20 mouse cellular contexts compared by ENCODE assay signal in genomic region chr17:47145590-47145989, GRCm38 (mm10).
A peak's percentile ranks its signal among the peaks of the same experiment; 100 is the strongest.
DNase-seq lines count a peak whose midpoint lies in the region; ATAC-seq and TF ChIP-seq lines count a peak whose summit lies in the region.
"Had no signal": no experiment of that assay in that cellular context is flagged by ENCODE, and none has a peak within 500 bp of the region (broad histone marks: within the 10 kb centered on the region; RNA-seq: fewer than 3 reads in every experiment).

No protein-coding gene starts in this region.

- H3K9ac ChIP-seq in forebrain, embryonic 11.5 days (ENCODE audit: low read length): no peak overlapping the region
- H3K9ac ChIP-seq in lung, embryonic 15.5 days: no peak overlapping the region
- H3K9ac ChIP-seq: forebrain, embryonic 15.5 days had no signal

- H3K4me1 ChIP-seq in forebrain, embryonic 11.5 days (replicated peaks; ENCODE audit: control insufficient read depth, insufficient read depth, low read length): peaks cover 9% of the 10 kb centered on the region; the same call in 1 of the 2 replicates
- peaks cover 58% of the 10 kb centered on the region for H3K4me1 ChIP-seq in forebrain, embryonic 10.5 days
- peaks cover 62% of the 10 kb centered on the region for H3K4me1 ChIP-seq in lung, embryonic 15.5 days
- H3K4me1 ChIP-seq in E14TG2a.4 (replicated peaks; ENCODE audit: low read depth, low read length): peaks cover 85% of the 10 kb centered on the region
- H3K4me1 ChIP-seq in olfactory bulb, adult 2 months (ENCODE audit: control insufficient read depth, insufficient read depth, low read length): peaks cover 29% of the 10 kb centered on the region

- no peak overlapping the region for H3K4me2 ChIP-seq in forebrain, embryonic 11.5 days (ENCODE audit: low read depth, low read length, severe bottlenecking)
- peak overlapping the region; percentile 83; the same call in 1 of the 2 replicates for H3K4me2 ChIP-seq in lung, embryonic 15.5 days
- H3K4me2 ChIP-seq: hindbrain, embryonic 12.5 days had no signal

- no peaks in the 10 kb centered on the region for H3K36me3 ChIP-seq in forebrain, embryonic 11.5 days (ENCODE audit: control insufficient read depth, insufficient read depth, low read length)
- H3K36me3 ChIP-seq in forebrain, embryonic 10.5 days (replicated peaks): peaks cover 31% of the 10 kb centered on the region
- H3K36me3 ChIP-seq in lung, embryonic 15.5 days: no peaks in the 10 kb centered on the region
- no peaks in the 10 kb centered on the region for H3K36me3 ChIP-seq in E14TG2a.4 (ENCODE audit: insufficient read depth, low read length)
- H3K36me3 ChIP-seq: forebrain, embryonic 15.5 days; hindbrain, embryonic 12.5 days had no signal

- H3K27ac ChIP-seq in forebrain, embryonic 11.5 days (ENCODE audit: low read depth, low read length): no peak overlapping the region
- H3K27ac ChIP-seq in forebrain, embryonic 10.5 days: no peak overlapping the region
- peak overlapping the region; percentile 59 for H3K27ac ChIP-seq in lung, embryonic 15.5 days
- 0 out of 2 replicates have a peak overlapping the region, but pooled peaks have one; percentile 33 for H3K27ac ChIP-seq in olfactory bulb, adult 2 months (ENCODE audit: insufficient read depth, low read depth, low read length)
- H3K27ac ChIP-seq: embryonic facial prominence, embryonic 10.5 days; heart, embryonic 10.5 days; hindbrain, embryonic 12.5 days had no signal

- TF ChIP-seq CTCF in E14TG2a.4 (conservative IDR thresholded peaks at IDR 0.05; ENCODE audit: low read length): no peak
- no peak for TF ChIP-seq CTCF in olfactory bulb, adult 2 months (IDR thresholded peaks at IDR 0.05; ENCODE audit: insufficient read depth, low read depth, low read length)

- peak; percentile 31 for DNase-seq in forebrain, embryonic 11.5 days (ENCODE audit: low spot score)
- DNase-seq in forebrain, embryonic 10.5 days (ENCODE audit: extremely low spot score, low spot score): no peak
- no peak for DNase-seq in lung, postnatal 10 days
- DNase-seq in ovary, postnatal 10 days (ENCODE audit: low spot score): no peak
- DNase-seq: adrenal gland, postnatal 25 days; B cell, adult 2 months; cerebellum, adult 18-20 months; cerebellum, postnatal 10 days; gastrocnemius, postnatal 10 days; heart, adult 18-20 months; heart, postnatal 10 days; heart, postnatal 4 days had no signal

- no peak for ATAC-seq in forebrain, embryonic 11.5 days (replicated peaks; ENCODE audit: low FRiP score)
- no peak for ATAC-seq in lung, embryonic 15.5 days (ENCODE audit: borderline replicate concordance, extremely low read depth, low FRiP score, low TSS enrichment)
- ATAC-seq: CD4-positive, CD25-positive, alpha-beta regulatory T cell, adult 4 months; forebrain, embryonic 15.5 days had no signal

- H3K9me3 ChIP-seq in forebrain, embryonic 11.5 days (ENCODE audit: control insufficient read depth, low read length): no peaks in the 10 kb centered on the region
- no peaks in the 10 kb centered on the region for H3K9me3 ChIP-seq in forebrain, embryonic 10.5 days
- no peaks in the 10 kb centered on the region for H3K9me3 ChIP-seq in lung, embryonic 15.5 days
- H3K9me3 ChIP-seq in E14TG2a.4 (ENCODE audit: low read length): no peaks in the 10 kb centered on the region
- H3K9me3 ChIP-seq: embryonic facial prominence, embryonic 10.5 days; forebrain, embryonic 15.5 days; heart, embryonic 10.5 days; hindbrain, embryonic 12.5 days had no signal

- TF ChIP-seq POLR2A in olfactory bulb, adult 2 months (IDR thresholded peaks at IDR 0.05; ENCODE audit: insufficient read depth, low read depth, low read length): no peak

- 98% methylated on average over 16 of the region's 16 CpGs for WGBS in forebrain, embryonic 11.5 days
- 96% methylated on average over 16 of the region's 16 CpGs for WGBS in forebrain, embryonic 10.5 days
- 97% methylated on average over 16 of the region's 16 CpGs for WGBS in lung, embryonic 15.5 days
- 96% methylated on average over 16 of the region's 16 CpGs for WGBS in olfactory bulb, adult 2 months

- H3K4me3 ChIP-seq in forebrain, embryonic 11.5 days (ENCODE audit: low read depth, low read length): no peak overlapping the region
- H3K4me3 ChIP-seq in forebrain, embryonic 10.5 days: no peak overlapping the region
- H3K4me3 ChIP-seq in lung, embryonic 15.5 days: no peak overlapping the region
- 0 out of 2 replicates have a peak overlapping the region, but pooled peaks have one; percentile 32 for H3K4me3 ChIP-seq in E14TG2a.4 (replicated peaks; ENCODE audit: low read length)
- no peak overlapping the region for H3K4me3 ChIP-seq in olfactory bulb, adult 2 months (ENCODE audit: insufficient read depth, low read depth, low read length)
- H3K4me3 ChIP-seq: embryonic facial prominence, embryonic 10.5 days; forebrain, embryonic 15.5 days; heart, embryonic 10.5 days; hindbrain, embryonic 12.5 days had no signal

- H3K27me3 ChIP-seq in forebrain, embryonic 11.5 days (ENCODE audit: control insufficient read depth, insufficient read depth, low read length): no peaks in the 10 kb centered on the region
- H3K27me3 ChIP-seq in forebrain, embryonic 10.5 days (ENCODE audit: poor library complexity, severe bottlenecking): no peaks in the 10 kb centered on the region
- H3K27me3 ChIP-seq in lung, embryonic 15.5 days: no peaks in the 10 kb centered on the region
- 0 out of 2 replicates have a peak, but pooled peaks cover 3% of the 10 kb centered on the region for H3K27me3 ChIP-seq in E14TG2a.4 (ENCODE audit: insufficient read depth, low read length)
- H3K27me3 ChIP-seq: forebrain, embryonic 15.5 days; hindbrain, embryonic 12.5 days had no signal

Comparison
In these comparisons a context has a peak if more than half of its experiments do, and no peak if none do; other contexts are left out.
1. H3K27ac ChIP-seq: peak in lung, embryonic 15.5 days (single experiment) and olfactory bulb, adult 2 months (single experiment); none in forebrain, embryonic 11.5 days (single experiment) and forebrain, embryonic 10.5 days (single experiment).